Mouse (Mus musculus): ENCODE data around the gene Tcf20. TPM values are rescaled to one million over a fixed set of nuclear protein-coding genes. Genes with fewer than 3 reads are reported as not detected.
A peak's percentile ranks its signal among the peaks of the same experiment; 100 is the strongest.

The Tcf20 gene
- polyA plus RNA-seq, 1 experiment = 108 TPM

DNA sequence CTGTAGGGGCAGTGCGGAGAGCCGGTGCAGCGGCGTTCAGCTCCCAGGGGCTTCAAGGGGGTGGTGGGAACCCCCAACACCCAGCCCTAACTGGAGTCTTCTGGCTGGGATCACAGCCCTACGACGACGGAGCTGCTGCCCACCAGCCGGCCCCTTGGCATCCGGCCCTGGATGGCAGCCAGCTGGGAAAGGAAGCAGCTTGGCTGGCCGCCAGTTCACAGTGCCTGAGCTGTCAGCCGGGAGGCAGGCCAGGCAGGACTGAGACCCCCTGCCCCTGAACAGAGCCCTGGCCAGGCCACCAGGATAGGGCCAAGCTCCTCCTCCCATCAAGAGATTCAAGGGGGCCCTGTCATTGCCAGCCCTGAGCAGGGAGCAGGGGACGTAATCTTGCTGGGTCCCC lies 65.6 kb downstream of the Tcf20 start:
- no peak for TF ChIP-seq POLR2A (IDR thresholded peaks at IDR 0.05; ENCODE audit: insufficient read depth, low read length)
- no peak overlapping the region for H3K27ac ChIP-seq (ENCODE audit: insufficient read depth, low read length)
- H3K4me3 ChIP-seq (ENCODE audit: low read depth, low read length) = no peak overlapping the region
- no peaks in the 10 kb centered on the region for H3K36me3 ChIP-seq (ENCODE audit: control insufficient read depth, insufficient read depth, low read length, poor library complexity, severe bottlenecking)
- no peaks in the 10 kb centered on the region for H3K9me3 ChIP-seq (replicated peaks; ENCODE audit: control insufficient read depth, insufficient read depth, low read length, poor library complexity, severe bottlenecking)
- no peaks in the 10 kb centered on the region for H3K27me3 ChIP-seq (ENCODE audit: control insufficient read depth, insufficient read depth, low read length, poor library complexity, severe bottlenecking)
- H3K9ac ChIP-seq (ENCODE audit: low read depth, poor library complexity, severe bottlenecking) = no peak overlapping the region
- H3K4me1 ChIP-seq (ENCODE audit: control insufficient read depth, insufficient read depth, low read length) = peaks cover 8% of the 10 kb centered on the region

DNA sequence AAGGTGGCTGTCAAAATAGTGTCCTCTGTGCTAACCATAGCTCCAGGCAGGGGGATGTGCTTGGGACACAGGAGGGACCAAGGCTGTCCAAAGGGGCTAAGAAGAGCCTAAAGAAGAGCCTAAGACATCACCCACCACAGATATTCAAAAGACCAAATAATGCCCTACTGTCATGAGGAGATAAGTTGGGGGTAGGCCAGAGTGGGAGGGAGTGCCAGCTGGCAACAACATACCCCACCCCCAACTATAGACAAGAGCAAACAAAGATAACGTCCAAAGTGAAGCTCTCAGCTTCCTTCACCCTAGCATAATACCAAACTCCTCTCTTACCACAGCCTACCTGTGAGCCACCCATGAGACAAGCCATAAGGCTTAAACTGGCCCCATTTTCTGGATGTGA lies 66.1 kb downstream of the Tcf20 start:
- Histone ChIP-seq H3K36me3 (ENCODE audit: control insufficient read depth, insufficient read depth, low read length, poor library complexity, severe bottlenecking) (no peaks in the 10 kb centered on the region), H3K27me3 (ENCODE audit: control insufficient read depth, insufficient read depth, low read length, poor library complexity, severe bottlenecking) (no peaks in the 10 kb centered on the region), H3K4me3 (ENCODE audit: low read depth, low read length) (no peak overlapping the region), H3K27ac (ENCODE audit: insufficient read depth, low read length) (no peak overlapping the region), H3K4me1 (ENCODE audit: control insufficient read depth, insufficient read depth, low read length) (peaks cover 8% of the 10 kb centered on the region), H3K9ac (ENCODE audit: low read depth, poor library complexity, severe bottlenecking) (no peak overlapping the region), H3K9me3 (replicated peaks; ENCODE audit: control insufficient read depth, insufficient read depth, low read length, poor library complexity, severe bottlenecking) (no peaks in the 10 kb centered on the region)
- no peak for TF ChIP-seq EP300 (IDR thresholded peaks at IDR 0.05; ENCODE audit: insufficient read depth, low read depth, low read length)
- TF ChIP-seq POLR2A (IDR thresholded peaks at IDR 0.05; ENCODE audit: insufficient read depth, low read length) = no peak
- no peak for TF ChIP-seq CTCF (IDR thresholded peaks at IDR 0.05; ENCODE audit: low read depth, low read length)

DNA sequence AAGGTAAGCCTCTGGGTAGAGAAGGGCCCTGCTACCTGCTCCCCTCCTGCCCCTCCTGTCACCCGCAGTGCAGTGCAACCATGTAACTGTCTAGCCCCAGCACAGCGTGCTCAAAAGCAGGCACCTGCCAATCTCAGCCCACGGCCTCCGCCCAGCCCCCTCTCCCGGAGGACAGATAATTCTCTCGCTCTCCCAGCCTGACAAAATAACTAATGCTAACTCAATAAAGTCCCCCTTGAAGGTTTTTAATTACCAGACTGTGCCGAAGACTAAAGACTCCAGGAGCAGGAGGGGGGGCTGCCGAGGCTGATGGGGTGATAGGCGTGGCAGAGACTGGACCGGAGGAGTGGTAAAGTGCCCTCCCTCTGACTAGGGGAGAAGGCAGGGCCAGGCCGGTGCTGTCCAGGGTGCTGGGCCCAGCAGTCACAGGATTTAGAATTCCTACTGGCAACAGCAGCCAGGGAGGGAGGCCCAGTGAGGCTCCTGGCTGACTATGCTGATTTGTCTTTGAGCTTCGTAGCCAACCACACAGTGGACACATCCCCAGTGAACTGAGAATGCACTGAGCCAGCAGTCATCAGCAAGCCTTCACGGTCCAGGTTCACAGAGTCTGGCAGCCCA lies 66.7 kb downstream of the Tcf20 start:
- Histone ChIP-seq H3K27me3 (ENCODE audit: control insufficient read depth, insufficient read depth, low read length, poor library complexity, severe bottlenecking) (no peaks in the 10 kb centered on the region), H3K36me3 (ENCODE audit: control insufficient read depth, insufficient read depth, low read length, poor library complexity, severe bottlenecking) (no peaks in the 10 kb centered on the region), H3K9me3 (replicated peaks; ENCODE audit: control insufficient read depth, insufficient read depth, low read length, poor library complexity, severe bottlenecking) (no peaks in the 10 kb centered on the region), H3K4me3 (ENCODE audit: low read depth, low read length) (0 out of 2 replicates have a peak overlapping the region, but pooled peaks have one; percentile 5), H3K27ac (ENCODE audit: insufficient read depth, low read length) (no peak overlapping the region), H3K4me1 (ENCODE audit: control insufficient read depth, insufficient read depth, low read length) (peaks cover 8% of the 10 kb centered on the region), H3K9ac (ENCODE audit: low read depth, poor library complexity, severe bottlenecking) (no peak overlapping the region)
- TF ChIP-seq CTCF (IDR thresholded peaks at IDR 0.05; ENCODE audit: low read depth, low read length) = no peak
- TF ChIP-seq POLR2A (IDR thresholded peaks at IDR 0.05; ENCODE audit: insufficient read depth, low read length) = no peak
- TF ChIP-seq EP300 (IDR thresholded peaks at IDR 0.05; ENCODE audit: insufficient read depth, low read depth, low read length) = 0 out of 2 replicates have a peak, but pooled peaks have one; percentile 25

DNA sequence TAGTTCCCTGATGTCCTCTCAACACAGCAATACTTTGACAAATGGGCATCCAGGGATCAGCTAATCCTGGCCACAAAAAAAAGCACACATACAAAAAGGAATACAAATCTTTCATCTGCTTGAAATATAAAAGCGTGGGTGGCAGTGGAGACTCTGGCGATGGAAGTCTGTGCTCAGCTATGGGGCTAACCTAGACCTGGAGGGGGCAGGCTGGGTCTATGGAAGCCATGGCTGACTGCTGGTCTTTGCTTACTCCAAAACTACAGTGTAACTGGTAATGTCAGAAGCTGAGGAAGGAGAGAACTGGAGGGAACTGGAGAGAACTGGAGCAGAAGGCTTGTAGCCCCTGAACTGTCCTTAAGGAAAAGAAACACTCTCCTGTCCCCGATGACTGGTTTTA lies 69.7 kb downstream of the Tcf20 start:
- TF ChIP-seq CTCF (IDR thresholded peaks at IDR 0.05; ENCODE audit: low read depth, low read length) = peak; percentile 28
- TF ChIP-seq EP300 (IDR thresholded peaks at IDR 0.05; ENCODE audit: insufficient read depth, low read depth, low read length) = no peak
- no peak for TF ChIP-seq POLR2A (IDR thresholded peaks at IDR 0.05; ENCODE audit: insufficient read depth, low read length)
- H3K9me3 ChIP-seq (replicated peaks; ENCODE audit: control insufficient read depth, insufficient read depth, low read length, poor library complexity, severe bottlenecking) = no peaks in the 10 kb centered on the region
- H3K9ac ChIP-seq (ENCODE audit: low read depth, poor library complexity, severe bottlenecking) = peak overlapping the region; percentile 59; the same call in 1 of the 2 replicates
- no peak overlapping the region for H3K27ac ChIP-seq (ENCODE audit: insufficient read depth, low read length)
- H3K36me3 ChIP-seq (ENCODE audit: control insufficient read depth, insufficient read depth, low read length, poor library complexity, severe bottlenecking) = no peaks in the 10 kb centered on the region
- no peak overlapping the region for H3K4me3 ChIP-seq (ENCODE audit: low read depth, low read length)
- no peaks in the 10 kb centered on the region for H3K27me3 ChIP-seq (ENCODE audit: control insufficient read depth, insufficient read depth, low read length, poor library complexity, severe bottlenecking)
- H3K4me1 ChIP-seq (ENCODE audit: control insufficient read depth, insufficient read depth, low read length) = no peaks in the 10 kb centered on the region

DNA sequence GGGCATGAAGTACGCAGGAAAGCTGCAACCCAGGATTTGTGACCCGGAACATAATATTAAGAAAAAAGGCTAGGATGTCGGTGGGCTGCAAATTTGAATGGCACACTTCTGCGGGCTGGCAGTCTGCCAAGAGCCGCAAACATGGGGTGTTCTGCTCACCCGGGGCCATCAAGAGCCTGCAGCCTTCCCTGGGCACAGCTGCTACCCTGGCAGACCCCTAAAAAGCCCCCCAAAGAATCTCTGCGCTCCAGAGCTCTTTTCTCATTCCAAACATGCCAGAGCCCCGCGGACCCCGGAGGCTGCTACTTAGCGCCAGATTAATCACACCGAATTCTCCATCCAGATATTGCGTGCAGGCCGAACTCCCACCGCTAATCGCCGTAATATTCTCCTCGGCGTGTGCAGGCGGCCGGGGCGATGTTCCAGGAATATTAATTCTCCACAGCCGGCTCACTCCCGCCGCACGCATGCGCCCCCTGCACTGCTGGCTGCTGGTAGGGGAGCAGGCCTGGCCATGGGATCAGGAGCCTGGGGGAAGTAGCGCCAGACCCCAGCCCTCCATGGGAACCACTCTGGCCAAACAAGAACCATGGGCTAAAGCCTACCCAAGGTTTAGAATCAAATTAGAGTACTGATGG lies 70.3 kb downstream of the Tcf20 start:
- no peaks in the 10 kb centered on the region for H3K4me1 ChIP-seq (ENCODE audit: control insufficient read depth, insufficient read depth, low read length)
- no peaks in the 10 kb centered on the region for H3K27me3 ChIP-seq (ENCODE audit: control insufficient read depth, insufficient read depth, low read length, poor library complexity, severe bottlenecking)
- no peak for TF ChIP-seq CTCF (IDR thresholded peaks at IDR 0.05; ENCODE audit: low read depth, low read length)
- no peak for TF ChIP-seq EP300 (IDR thresholded peaks at IDR 0.05; ENCODE audit: insufficient read depth, low read depth, low read length)
- no peak for TF ChIP-seq POLR2A (IDR thresholded peaks at IDR 0.05; ENCODE audit: insufficient read depth, low read length)
- peak overlapping the region; percentile 61 for H3K4me3 ChIP-seq (ENCODE audit: low read depth, low read length)
- no peaks in the 10 kb centered on the region for H3K9me3 ChIP-seq (replicated peaks; ENCODE audit: control insufficient read depth, insufficient read depth, low read length, poor library complexity, severe bottlenecking)
- H3K27ac ChIP-seq (ENCODE audit: insufficient read depth, low read length) = no peak overlapping the region
- H3K9ac ChIP-seq (ENCODE audit: low read depth, poor library complexity, severe bottlenecking) = peak overlapping the region; percentile 59; the same call in 1 of the 2 replicates
- no peaks in the 10 kb centered on the region for H3K36me3 ChIP-seq (ENCODE audit: control insufficient read depth, insufficient read depth, low read length, poor library complexity, severe bottlenecking)

DNA sequence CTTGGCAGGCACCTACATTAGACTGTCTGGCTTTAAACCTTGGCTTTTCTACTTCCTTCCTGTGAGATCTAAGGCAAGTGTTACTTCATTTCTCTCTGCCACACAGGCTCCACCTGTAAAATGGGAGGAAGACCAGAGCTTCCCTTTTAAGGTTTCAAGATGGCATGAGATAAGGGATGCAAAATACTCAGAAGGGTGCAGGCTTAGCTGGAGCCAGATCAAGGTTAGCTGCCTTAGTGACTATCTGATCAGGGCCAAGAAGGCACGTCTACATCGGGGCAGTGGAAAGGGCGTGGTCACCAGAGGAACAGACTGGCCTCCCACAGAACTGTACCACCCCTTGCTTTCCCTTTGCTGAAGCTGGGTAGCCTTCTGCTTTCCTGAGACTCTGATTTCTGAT lies 73.2 kb downstream of the Tcf20 start:
- H3K27me3 ChIP-seq (ENCODE audit: control insufficient read depth, insufficient read depth, low read length, poor library complexity, severe bottlenecking) = no peaks in the 10 kb centered on the region
- no peak overlapping the region for H3K4me3 ChIP-seq (ENCODE audit: low read depth, low read length)
- H3K9me3 ChIP-seq (replicated peaks; ENCODE audit: control insufficient read depth, insufficient read depth, low read length, poor library complexity, severe bottlenecking) = no peaks in the 10 kb centered on the region
- no peak overlapping the region for H3K9ac ChIP-seq (ENCODE audit: low read depth, poor library complexity, severe bottlenecking)
- H3K4me1 ChIP-seq (ENCODE audit: control insufficient read depth, insufficient read depth, low read length) = no peaks in the 10 kb centered on the region
- H3K36me3 ChIP-seq (ENCODE audit: control insufficient read depth, insufficient read depth, low read length, poor library complexity, severe bottlenecking) = no peaks in the 10 kb centered on the region
- no peak overlapping the region for H3K27ac ChIP-seq (ENCODE audit: insufficient read depth, low read length)
- TF ChIP-seq POLR2A (IDR thresholded peaks at IDR 0.05; ENCODE audit: insufficient read depth, low read length) (no peak), CTCF (IDR thresholded peaks at IDR 0.05; ENCODE audit: low read depth, low read length) (no peak), EP300 (IDR thresholded peaks at IDR 0.05; ENCODE audit: insufficient read depth, low read depth, low read length) (no peak)

Data from ES-Bruce4 (cell line).